Mouse (Mus musculus): ENCODE results near the gene Smim11. TPM values are rescaled to one million over a fixed set of nuclear protein-coding genes. Genes with fewer than 3 reads are reported as not detected.

Gene Smim11
- total and polyA plus RNA-seq, 3 experiments = 6.6 to 107 (median 24.8) TPM

DNA sequence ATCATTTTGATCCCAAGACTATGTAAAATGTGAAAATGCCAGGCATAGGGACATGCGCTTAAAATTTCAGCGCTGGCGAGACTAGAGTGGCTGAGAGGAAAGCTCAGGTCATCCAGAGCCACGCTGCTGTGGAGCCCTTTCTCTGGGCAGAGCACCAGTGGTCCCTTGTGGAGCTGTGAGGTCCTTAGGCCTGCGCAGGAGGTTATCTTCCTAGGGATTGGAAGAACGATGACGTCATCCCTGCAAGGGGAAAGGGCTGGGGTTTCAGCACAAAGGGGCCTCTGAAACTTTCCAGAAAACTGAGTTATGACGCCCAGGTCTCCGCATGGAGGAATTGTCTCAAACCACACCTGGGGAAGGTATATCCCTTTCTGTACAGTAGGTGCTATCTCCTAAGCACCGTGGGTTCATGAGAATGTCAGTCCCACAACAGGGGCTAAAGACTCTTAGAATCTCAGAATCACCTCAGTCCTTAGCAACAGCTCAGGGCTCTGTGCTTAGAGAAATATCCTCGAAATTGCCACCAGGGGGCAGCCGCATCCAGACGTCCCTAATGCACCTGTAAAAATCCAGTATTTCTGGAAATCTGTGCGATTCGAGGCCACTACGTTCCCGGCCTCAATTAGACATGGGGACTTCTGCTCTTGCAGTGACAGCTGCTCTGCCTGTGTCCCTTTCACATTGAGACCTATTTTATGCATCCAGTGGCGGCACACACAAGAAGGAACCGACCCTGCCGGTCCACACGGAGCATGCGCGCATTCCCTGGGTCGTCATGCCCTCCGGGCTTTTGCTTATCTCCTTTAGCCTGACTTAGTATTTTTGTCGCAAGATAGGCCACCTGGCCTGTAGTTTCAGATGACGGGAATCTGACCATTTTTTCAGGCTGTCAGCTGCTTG lies 39.8 kb downstream of the Smim11 start:
- Histone ChIP-seq H3K4me3 (ENCODE audit: low read depth, low read length) (peak overlapping the region; percentile 64), H3K9me3 (replicated peaks) (no peaks in the 10 kb centered on the region), H3K27me3 (ENCODE audit: insufficient read depth, low read length) (peaks cover 5% of the 10 kb centered on the region), H3K4me1 (ENCODE audit: insufficient read depth, low read depth, low read length) (peaks cover 66% of the 10 kb centered on the region), H3K36me3 (replicated peaks) (no peaks in the 10 kb centered on the region)
- peak; percentile 86 for ATAC-seq (ENCODE audit: extremely low read depth, insufficient number of reproducible peaks, low FRiP score, poor library complexity, severe bottlenecking)
- TF ChIP-seq TAL1 (conservative IDR thresholded peaks at IDR 0.05; ENCODE audit: low read depth, low read length) (peak; percentile 81), GATA2 (IDR thresholded peaks at IDR 0.05; ENCODE audit: borderline replicate concordance, low read depth, low read length) (no peak), CTCF (IDR thresholded peaks at IDR 0.05; ENCODE audit: low read depth, low read length) (peak; percentile 45), GATA1 (IDR thresholded peaks at IDR 0.05; ENCODE audit: borderline replicate concordance, low read length) (no peak), POLR2AphosphoS5 (IDR thresholded peaks at IDR 0.05; ENCODE audit: insufficient replicate concordance, low read depth, low read length) (no peak)
- peak; percentile 81 for DNase-seq (ENCODE audit: low spot score)

DNA sequence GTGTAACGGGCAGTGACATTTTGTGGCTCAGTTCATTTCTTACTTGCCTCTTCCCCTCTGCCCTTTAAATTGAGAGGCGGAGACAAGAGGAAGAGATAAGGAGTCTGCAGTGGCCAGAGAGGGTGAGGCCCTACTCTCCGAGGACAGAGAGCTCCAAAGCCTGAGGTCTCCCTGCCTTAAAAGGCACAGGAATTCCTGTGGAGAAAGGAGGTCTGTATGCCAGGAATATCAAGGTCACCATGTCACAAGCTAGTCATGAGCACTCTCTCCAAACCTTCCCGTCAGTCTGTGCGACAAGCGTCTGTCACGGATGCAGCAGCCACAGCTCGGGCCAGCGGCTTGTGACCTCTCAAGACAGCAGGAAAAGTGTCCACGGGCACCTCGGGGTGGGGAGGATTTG lies 44.1 kb downstream of the Smim11 start:
- ATAC-seq (ENCODE audit: extremely low read depth, insufficient number of reproducible peaks, low FRiP score, poor library complexity, severe bottlenecking) (no peak), DNase-seq (ENCODE audit: low spot score) (no peak)
- TF ChIP-seq POLR2AphosphoS5 (IDR thresholded peaks at IDR 0.05; ENCODE audit: insufficient replicate concordance, low read depth, low read length) (no peak), TAL1 (conservative IDR thresholded peaks at IDR 0.05; ENCODE audit: low read depth, low read length) (no peak), GATA2 (IDR thresholded peaks at IDR 0.05; ENCODE audit: borderline replicate concordance, low read depth, low read length) (no peak), CTCF (IDR thresholded peaks at IDR 0.05; ENCODE audit: low read depth, low read length) (no peak), GATA1 (IDR thresholded peaks at IDR 0.05; ENCODE audit: borderline replicate concordance, low read length) (no peak)
- peaks cover 55% of the 10 kb centered on the region for H3K4me1 ChIP-seq (ENCODE audit: insufficient read depth, low read depth, low read length)
- peaks cover 4% of the 10 kb centered on the region; the same call in 1 of the 2 replicates for H3K27me3 ChIP-seq (ENCODE audit: insufficient read depth, low read length)
- H3K4me3 ChIP-seq (ENCODE audit: low read depth, low read length) = peak overlapping the region; percentile 57; the same call in 1 of the 2 replicates
- no peaks in the 10 kb centered on the region for H3K36me3 ChIP-seq (replicated peaks)
- H3K9me3 ChIP-seq (replicated peaks) = no peaks in the 10 kb centered on the region

DNA sequence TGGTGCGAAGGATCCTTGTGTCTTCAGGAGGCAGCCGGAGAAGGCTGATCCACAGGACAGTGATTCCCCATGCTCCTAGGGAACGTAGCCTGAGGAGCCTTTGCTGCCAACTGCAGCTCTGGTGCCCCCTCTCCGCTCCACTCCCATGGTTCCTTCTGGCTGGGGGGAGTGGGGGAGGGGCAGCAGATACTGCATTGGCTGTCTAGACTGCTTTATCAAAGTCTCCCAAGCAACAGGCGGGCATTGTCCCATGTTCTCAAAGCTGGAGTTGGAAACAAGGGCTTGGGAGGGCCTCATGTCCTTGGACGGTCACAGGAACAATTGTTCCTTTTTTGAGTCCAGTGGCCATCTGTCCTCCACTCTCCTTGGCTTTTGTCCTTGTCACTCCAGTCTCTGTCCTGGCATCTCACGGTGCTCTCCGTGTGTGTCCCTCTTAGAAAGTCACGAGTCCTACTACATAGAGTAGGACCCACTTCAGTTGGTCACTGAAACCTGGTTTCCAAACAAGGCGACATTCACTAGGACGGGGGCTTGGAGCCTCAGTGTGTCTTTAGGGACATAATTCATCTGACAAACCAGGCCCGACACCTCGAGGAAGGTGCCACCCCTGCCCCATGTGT lies 45.3 kb downstream of the Smim11 start:
- Histone ChIP-seq H3K9me3 (replicated peaks) (no peaks in the 10 kb centered on the region), H3K36me3 (replicated peaks) (no peaks in the 10 kb centered on the region), H3K27me3 (ENCODE audit: insufficient read depth, low read length) (peaks cover 9% of the 10 kb centered on the region), H3K4me1 (ENCODE audit: insufficient read depth, low read depth, low read length) (peaks cover 42% of the 10 kb centered on the region), H3K4me3 (ENCODE audit: low read depth, low read length) (no peak overlapping the region)
- DNase-seq (ENCODE audit: low spot score) = no peak
- no peak for TF ChIP-seq GATA2 (IDR thresholded peaks at IDR 0.05; ENCODE audit: borderline replicate concordance, low read depth, low read length)
- no peak for TF ChIP-seq TAL1 (conservative IDR thresholded peaks at IDR 0.05; ENCODE audit: low read depth, low read length)
- no peak for TF ChIP-seq POLR2AphosphoS5 (IDR thresholded peaks at IDR 0.05; ENCODE audit: insufficient replicate concordance, low read depth, low read length)
- no peak for TF ChIP-seq CTCF (IDR thresholded peaks at IDR 0.05; ENCODE audit: low read depth, low read length)
- TF ChIP-seq GATA1 (IDR thresholded peaks at IDR 0.05; ENCODE audit: borderline replicate concordance, low read length) = no peak
- ATAC-seq (ENCODE audit: extremely low read depth, insufficient number of reproducible peaks, low FRiP score, poor library complexity, severe bottlenecking) = no peak

DNA sequence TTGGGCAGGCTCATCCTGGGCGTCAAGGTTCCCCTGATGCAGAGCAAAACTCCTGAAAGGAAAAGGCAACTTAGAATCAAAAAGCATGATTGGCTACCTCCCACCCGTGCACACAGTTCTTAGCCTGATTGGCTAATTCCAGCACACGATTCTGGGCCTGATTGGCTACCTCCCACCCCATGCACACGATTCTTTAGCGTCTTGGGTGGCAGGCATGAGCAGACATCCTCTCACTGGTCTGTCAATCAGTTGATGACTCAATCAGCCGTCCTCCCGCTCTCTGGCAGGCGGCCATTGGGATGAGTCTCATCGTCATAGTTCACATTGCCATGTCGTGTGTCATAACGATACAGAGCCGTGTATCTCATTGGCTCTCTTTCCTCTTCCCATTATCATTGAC lies 47.9 kb downstream of the Smim11 start:
- DNase-seq (ENCODE audit: low spot score) = no peak
- no peak for ATAC-seq (ENCODE audit: extremely low read depth, insufficient number of reproducible peaks, low FRiP score, poor library complexity, severe bottlenecking)
- Histone ChIP-seq H3K4me3 (ENCODE audit: low read depth, low read length) (no peak overlapping the region), H3K9me3 (replicated peaks) (no peaks in the 10 kb centered on the region), H3K36me3 (replicated peaks) (no peaks in the 10 kb centered on the region), H3K4me1 (ENCODE audit: insufficient read depth, low read depth, low read length) (peaks cover 35% of the 10 kb centered on the region), H3K27me3 (ENCODE audit: insufficient read depth, low read length) (peaks cover 15% of the 10 kb centered on the region)
- TF ChIP-seq CTCF (IDR thresholded peaks at IDR 0.05; ENCODE audit: low read depth, low read length) = no peak

DNA sequence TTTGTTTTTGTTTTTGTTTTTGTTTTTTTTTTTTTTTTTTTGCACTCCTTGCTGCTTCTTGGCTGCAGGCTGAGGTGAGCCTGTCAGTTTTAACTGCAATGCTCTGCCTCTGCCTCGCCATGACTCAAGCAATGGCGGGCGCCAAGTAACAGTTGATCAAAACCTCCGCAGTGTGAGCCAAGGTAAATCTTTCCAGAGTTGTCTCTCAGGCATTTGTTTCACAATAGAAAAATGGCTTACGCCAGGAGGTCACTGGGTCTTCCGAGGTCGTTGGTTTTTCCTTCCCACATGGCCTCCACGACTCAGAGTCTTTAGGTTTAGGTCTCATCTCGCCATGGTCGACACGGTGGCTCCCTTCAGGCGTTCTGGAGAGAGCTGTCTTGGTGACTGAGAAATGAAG lies 52.2 kb downstream of the Smim11 start:
- peaks cover 30% of the 10 kb centered on the region for H3K27me3 ChIP-seq (ENCODE audit: insufficient read depth, low read length)

DNA sequence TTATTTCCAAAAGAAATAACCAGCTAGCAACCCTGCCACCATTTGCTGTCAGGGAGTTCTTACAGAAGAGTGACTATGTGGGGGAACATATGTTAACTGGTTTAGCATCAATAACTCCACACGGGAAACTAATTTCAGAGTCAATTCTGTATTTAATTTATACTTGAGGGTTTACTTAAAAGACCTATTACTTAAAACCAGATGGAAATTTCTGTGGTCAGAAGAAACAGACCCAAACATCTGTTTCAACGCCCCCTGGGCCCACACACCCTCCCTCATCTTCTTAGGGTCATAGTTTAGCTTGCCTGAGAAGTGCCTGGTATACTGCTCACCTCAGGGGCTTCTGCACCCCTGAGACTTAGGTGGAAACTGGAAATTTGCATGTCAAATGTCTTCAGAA lies 52.8 kb downstream of the Smim11 start:
- H3K4me1 ChIP-seq (ENCODE audit: insufficient read depth, low read depth, low read length) = peaks cover 46% of the 10 kb centered on the region
- no peak for TF ChIP-seq POLR2AphosphoS5 (IDR thresholded peaks at IDR 0.05; ENCODE audit: insufficient replicate concordance, low read depth, low read length)
- TF ChIP-seq TAL1 (conservative IDR thresholded peaks at IDR 0.05; ENCODE audit: low read depth, low read length) = no peak
- TF ChIP-seq GATA2 (IDR thresholded peaks at IDR 0.05; ENCODE audit: borderline replicate concordance, low read depth, low read length) = no peak
- no peak for TF ChIP-seq CTCF (IDR thresholded peaks at IDR 0.05; ENCODE audit: low read depth, low read length)
- TF ChIP-seq GATA1 (IDR thresholded peaks at IDR 0.05; ENCODE audit: borderline replicate concordance, low read length) = no peak
- peaks cover 30% of the 10 kb centered on the region for H3K27me3 ChIP-seq (ENCODE audit: insufficient read depth, low read length)
- ATAC-seq (ENCODE audit: extremely low read depth, insufficient number of reproducible peaks, low FRiP score, poor library complexity, severe bottlenecking) (no peak), DNase-seq (ENCODE audit: low spot score) (no peak)
- no peaks in the 10 kb centered on the region for H3K9me3 ChIP-seq (replicated peaks)
- H3K4me3 ChIP-seq (ENCODE audit: low read depth, low read length) = no peak overlapping the region
- H3K36me3 ChIP-seq (replicated peaks) = no peaks in the 10 kb centered on the region

More for the DNA sequence above, 52.2 kb downstream of the Smim11 start:
- Histone ChIP-seq H3K36me3 (replicated peaks) (no peaks in the 10 kb centered on the region), H3K9me3 (replicated peaks) (no peaks in the 10 kb centered on the region), H3K4me3 (ENCODE audit: low read depth, low read length) (no peak overlapping the region), H3K4me1 (ENCODE audit: insufficient read depth, low read depth, low read length) (peaks cover 43% of the 10 kb centered on the region)
- DNase-seq (ENCODE audit: low spot score) (no peak), ATAC-seq (ENCODE audit: extremely low read depth, insufficient number of reproducible peaks, low FRiP score, poor library complexity, severe bottlenecking) (no peak)
- no peak for TF ChIP-seq POLR2AphosphoS5 (IDR thresholded peaks at IDR 0.05; ENCODE audit: insufficient replicate concordance, low read depth, low read length)
- TF ChIP-seq GATA2 (IDR thresholded peaks at IDR 0.05; ENCODE audit: borderline replicate concordance, low read depth, low read length) = no peak
- TF ChIP-seq GATA1 (IDR thresholded peaks at IDR 0.05; ENCODE audit: borderline replicate concordance, low read length) = no peak
- no peak for TF ChIP-seq TAL1 (conservative IDR thresholded peaks at IDR 0.05; ENCODE audit: low read depth, low read length)
- no peak for TF ChIP-seq CTCF (IDR thresholded peaks at IDR 0.05; ENCODE audit: low read depth, low read length)

All from G1E (cell line).